Mouse (Mus musculus) hindbrain, embryonic 14.5 days (tissue): ENCODE results near the gene Atp5k. TPM values are rescaled to one million over a fixed set of nuclear protein-coding genes. Genes with fewer than 3 reads are reported as not detected.

ENCODE experiments used
- ATAC-seq: fragments of 200-750 bp; cut with Nextera tagmentation; 2 replicates; pipeline ENCODE4 v1.8.0; 2017; ENCODE audit warnings: moderate number of reproducible peaks, mild to moderate bottlenecking, moderate TSS enrichment, moderate library complexity; ENCODE audit not compliant: low FRiP score
- DNase-seq: peaks from one replicate; pipeline ENCODE4 v3.0.0-alpha.2; 2015; ENCODE audit warnings: low spot score
- H3K27ac ChIP-seq: fragments of 300-500 bp; sonication (generic); 2 replicates; pipeline ENCODE4 v1.5.1; 2014; ENCODE audit warnings: mild to moderate bottlenecking, moderate library complexity
- H3K27me3 ChIP-seq: fragments of 300-500 bp; sonication (generic); 2 replicates; pipeline ENCODE4 v1.6.1; 2014; ENCODE audit warnings: mild to moderate bottlenecking, low read length, mixed read lengths; ENCODE audit not compliant: control insufficient read depth, insufficient read depth
- H3K36me3 ChIP-seq: fragments of 300-500 bp; sonication (generic); replicated peaks from 2 replicates; pipeline ENCODE4 v1.6.1; 2014; ENCODE audit not compliant: control insufficient read depth, insufficient read depth
- H3K4me1 ChIP-seq: fragments of 300-500 bp; sonication (generic); replicated peaks from 2 replicates; pipeline ENCODE4 v1.6.1; 2014; ENCODE audit warnings: antibody characterized with exemption, low read length, mixed read lengths; ENCODE audit not compliant: control insufficient read depth, insufficient read depth
- H3K4me2 ChIP-seq: fragments of 300-500 bp; sonication (generic); replicated peaks from 2 replicates; pipeline ENCODE4 v1.6.1; 2014; ENCODE audit warnings: mild to moderate bottlenecking, moderate library complexity
- H3K4me3 ChIP-seq: fragments of 300-500 bp; sonication (generic); replicated peaks from 2 replicates; pipeline ENCODE4 v1.5.1; 2014; ENCODE audit warnings: mild to moderate bottlenecking, low read length
- H3K9ac ChIP-seq: fragments of 300-500 bp; sonication (generic); 2 replicates; pipeline ENCODE4 v1.6.1; 2014
- H3K9me3 ChIP-seq: fragments of 300-500 bp; sonication (generic); 2 replicates; pipeline ENCODE4 v1.6.1; 2016; ENCODE audit warnings: low read length; ENCODE audit not compliant: control insufficient read depth
- WGBS: fragments of 180-500 bp; shearing (Covaris S2); extraction: QIAGEN DNeasy Blood & Tissue Kit; methylation state at CpG from one replicate; pipeline ENCODE4 v1.1.7; 2014; 5-methylcytosine and 5-hydroxymethylcytosine counted together
- polyA plus RNA-seq: library from polyadenylated mRNA; unstranded; fragments of >200 nt; fragmentation: Nextera tagmentation; extraction: Ambion mirVana; gene quantifications from 2 replicates; pipeline ENCODE4 v1.2.1, GENCODE M21; 2014

Atp5k gene
- polyA plus RNA-seq, 1 experiment from 2014 or later = 497 TPM

DNA sequence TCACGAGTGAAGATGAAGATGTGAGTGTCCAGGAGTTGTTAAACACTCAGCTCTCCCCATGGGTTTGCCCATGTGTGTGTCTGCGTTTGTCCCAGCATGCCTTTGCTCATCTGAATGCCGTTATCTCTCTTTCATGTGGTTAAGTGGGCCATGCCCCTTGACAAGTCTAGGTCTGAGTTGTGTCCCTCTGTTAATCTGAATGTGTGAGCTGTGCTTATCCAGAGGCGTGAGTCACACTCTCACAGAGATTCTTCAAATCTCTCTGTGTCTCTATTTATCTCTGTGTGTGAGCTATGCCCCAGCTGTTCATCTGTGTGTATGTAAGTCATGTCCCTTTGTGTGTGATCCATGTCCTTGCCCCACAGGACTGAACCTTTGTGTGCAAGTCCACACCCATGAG, 30.8 kb downstream of the Atp5k start:
- Histone ChIP-seq H3K4me1 (no peaks in the 10 kb centered on the region), H3K9ac (no peak overlapping the region), H3K4me3 (no peak overlapping the region), H3K36me3 (no peaks in the 10 kb centered on the region), H3K27me3 (no peaks in the 10 kb centered on the region), H3K27ac (no peak overlapping the region), H3K4me2 (no peak overlapping the region), H3K9me3 (no peaks in the 10 kb centered on the region)
- 81% methylated on average over 4 of the region's 4 CpGs for WGBS
- ATAC-seq (no peak), DNase-seq (no peak)

DNA sequence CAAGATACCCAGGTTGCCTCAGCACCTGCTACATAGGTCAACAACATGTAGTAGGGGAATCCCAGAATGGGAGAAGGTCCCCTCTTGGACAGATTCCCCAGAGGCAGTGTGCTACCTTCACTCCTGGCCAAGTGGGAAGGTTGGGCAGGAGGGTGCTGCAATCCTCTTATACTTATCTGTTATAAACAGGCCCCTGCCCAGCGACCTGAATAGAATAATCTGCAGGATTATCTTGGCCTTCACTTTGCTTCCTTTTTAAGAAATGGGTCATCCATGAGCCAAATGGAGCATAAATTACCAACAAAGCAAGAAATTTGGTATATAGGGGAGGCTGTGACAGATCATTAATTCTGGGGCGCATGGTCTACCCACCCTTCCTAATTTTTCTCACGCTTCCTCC, 44.5 kb downstream of the Atp5k start:
- Histone ChIP-seq H3K9ac (no peak overlapping the region), H3K27me3 (no peaks in the 10 kb centered on the region), H3K4me1 (no peaks in the 10 kb centered on the region), H3K9me3 (no peaks in the 10 kb centered on the region), H3K36me3 (no peaks in the 10 kb centered on the region), H3K4me3 (no peak overlapping the region), H3K4me2 (no peak overlapping the region), H3K27ac (no peak overlapping the region)
- 77% methylated on average over 3 of the region's 3 CpGs for WGBS
- ATAC-seq (no peak), DNase-seq (no peak)

DNA sequence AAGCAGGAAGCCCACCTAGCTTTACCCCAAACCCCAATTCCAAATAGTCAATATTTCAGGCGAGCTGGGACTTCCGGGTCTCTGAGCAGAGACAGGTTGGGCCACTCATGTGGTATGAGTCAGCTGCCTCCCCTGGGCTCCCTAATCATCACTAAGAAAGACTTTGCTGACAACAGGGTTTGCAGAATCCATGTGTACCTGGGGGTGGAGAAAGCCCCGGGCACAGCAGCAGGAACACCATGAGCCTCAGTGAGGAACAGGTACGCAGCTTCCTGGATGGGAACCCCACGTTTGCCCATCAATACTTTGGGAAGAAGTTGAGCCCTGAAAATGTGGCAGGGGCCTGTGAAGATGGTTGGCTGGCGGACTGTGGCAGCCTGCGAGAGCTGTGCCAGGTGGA, 46.0 kb downstream of the Atp5k start, which contains the start of gene Pde6b:
Gene Pde6b, plus strand, starts transcription at position 191 of the 400 bp plus-strand sequence.
- Histone ChIP-seq H3K27ac (no peak within 1 kb of the TSS), H3K4me1 (no peaks in the 10 kb centered on the region), H3K36me3 (no peaks in the 10 kb centered on the region), H3K9me3 (no peaks in the 10 kb centered on the region), H3K4me2 (no peak within 1 kb of the TSS), H3K27me3 (no peaks in the 10 kb centered on the region), H3K4me3 (no peak within 1 kb of the TSS), H3K9ac (no peak within 1 kb of the TSS)
- ATAC-seq (no peak), DNase-seq (no peak)
- WGBS = 82% methylated on average over 7 of the region's 7 CpGs

DNA sequence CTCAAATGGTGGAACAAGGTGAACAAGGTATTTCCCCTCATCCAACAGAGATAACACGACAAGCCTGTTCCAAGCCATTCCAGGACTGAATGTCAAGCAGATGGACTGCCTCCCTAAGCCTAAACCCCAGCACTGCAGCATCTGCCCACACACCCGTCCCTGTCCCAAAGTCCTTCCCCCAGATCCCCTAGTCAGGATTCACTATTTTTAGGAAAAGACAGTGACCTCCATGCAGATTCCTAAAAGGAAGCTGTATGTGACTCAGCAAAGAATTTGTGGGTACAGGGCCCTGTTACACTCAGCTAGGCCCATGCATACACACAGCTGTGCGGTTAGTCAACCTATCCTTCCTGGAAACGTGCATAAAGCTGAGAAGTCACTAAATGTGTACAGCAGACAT, 47.8 kb downstream of the Atp5k start:
- Histone ChIP-seq H3K4me2 (no peak overlapping the region), H3K4me1 (no peaks in the 10 kb centered on the region), H3K4me3 (no peak overlapping the region), H3K9me3 (no peaks in the 10 kb centered on the region), H3K36me3 (no peaks in the 10 kb centered on the region), H3K27me3 (no peaks in the 10 kb centered on the region), H3K27ac (no peak overlapping the region), H3K9ac (no peak overlapping the region)
- DNase-seq (no peak), ATAC-seq (no peak)
- 81% methylated on average over 4 of the region's 4 CpGs for WGBS

DNA sequence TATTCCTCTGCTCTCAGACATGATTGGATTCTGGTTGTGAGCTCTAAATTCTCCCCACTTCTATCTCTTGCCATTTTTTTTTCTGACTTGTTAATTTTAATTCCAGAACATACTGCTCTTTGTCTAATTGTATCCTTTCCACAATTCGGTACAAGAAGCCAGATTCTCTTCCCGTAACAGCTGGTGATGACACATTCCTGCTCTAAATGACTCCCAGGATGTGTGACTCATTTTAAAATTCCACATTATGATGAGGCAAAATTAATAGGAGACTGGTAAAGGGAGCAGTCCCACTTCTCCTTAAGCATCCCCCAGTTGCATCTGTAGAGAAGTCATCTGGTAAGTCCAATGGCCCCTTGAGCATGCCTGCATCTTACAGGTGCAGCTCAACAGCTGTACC, 48.6 kb downstream of the Atp5k start:
- H3K4me2 ChIP-seq = no peak overlapping the region
- WGBS = 96% methylated on average over 2 of the region's 2 CpGs
- no peaks in the 10 kb centered on the region for H3K4me1 ChIP-seq
- no peak overlapping the region for H3K9ac ChIP-seq
- no peaks in the 10 kb centered on the region for H3K36me3 ChIP-seq
- H3K4me3 ChIP-seq = no peak overlapping the region
- H3K9me3 ChIP-seq = no peaks in the 10 kb centered on the region
- no peaks in the 10 kb centered on the region for H3K27me3 ChIP-seq
- ATAC-seq (no peak), DNase-seq (no peak)
- H3K27ac ChIP-seq = no peak overlapping the region

Other genes starting within 250 kb of the Atp5k start
- 45.7 and 52.3 TPM in 2 replicates for gene Dr1, start 165.6 kb downstream of the Atp5k start, polyA plus RNA-seq
- gene Pigg, start 121.8 kb downstream of the Atp5k start, polyA plus RNA-seq = 2.3 and 2.9 TPM in 2 replicates
- gene Gm42517, start 66.5 kb downstream of the Atp5k start, polyA plus RNA-seq = 4.3 and 6.1 TPM in 2 replicates
- gene Pde6b, start 46.1 kb downstream of the Atp5k start, polyA plus RNA-seq = 0.28 TPM in 1 of 2 replicates, not detected in the other
- 0.08 TPM in 1 of 2 replicates, not detected in the other for gene Mfsd7a, start 14.4 kb upstream of the Atp5k start, polyA plus RNA-seq
- 31.2 and 33.4 TPM in 2 replicates for gene Pcgf3, start 26.8 kb upstream of the Atp5k start, polyA plus RNA-seq
- 169 and 208 TPM in 2 replicates for gene Cplx1, start 115.6 kb upstream of the Atp5k start, polyA plus RNA-seq
- 46.4 and 47.2 TPM in 2 replicates for gene Gak, start 195.3 kb upstream of the Atp5k start, polyA plus RNA-seq
- gene Tmem175, start 195.3 kb upstream of the Atp5k start, polyA plus RNA-seq = 27.2 and 29.7 TPM in 2 replicates
- 9.8 and 11.3 TPM in 2 replicates for gene Idua, start 225.9 kb upstream of the Atp5k start, polyA plus RNA-seq
- gene Dgkq, start 235.2 kb upstream of the Atp5k start, polyA plus RNA-seq = 25.3 and 28.4 TPM in 2 replicates
- gene Slc26a1, start 241.1 kb upstream of the Atp5k start, polyA plus RNA-seq = 3.2 and 3.5 TPM in 2 replicates